In the genomic region with DNA sequence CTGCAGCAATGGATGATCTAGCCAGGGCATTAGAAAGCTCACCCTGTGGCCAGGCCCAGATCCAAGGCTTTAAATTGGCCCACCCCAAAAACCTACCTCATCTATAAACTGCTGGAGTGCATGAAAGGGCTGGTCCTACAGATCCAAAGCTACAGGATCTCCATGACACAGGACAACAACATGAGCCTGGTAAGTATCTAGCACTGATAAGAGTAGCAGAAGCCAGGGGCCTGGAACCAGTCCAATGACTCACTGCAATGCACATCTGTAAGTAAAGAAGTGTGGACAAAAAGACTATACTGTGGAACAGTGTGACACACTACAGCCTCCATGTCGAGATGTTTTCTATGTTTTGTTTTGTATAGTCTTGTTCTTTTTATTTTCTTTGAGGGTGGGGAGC, we compare ENCODE assay signal across 24 mouse cellular contexts. TPM values are rescaled to one million over a fixed set of nuclear protein-coding genes. Genes with fewer than 3 reads are reported as not detected.
DNase-seq lines count a peak whose midpoint lies in the region; ATAC-seq lines count a peak whose summit lies in the region.
"Had no signal": no experiment of that assay in that cellular context is flagged by ENCODE, and none has a peak within 500 bp of the region (broad histone marks: within the 10 kb centered on the region; RNA-seq: fewer than 3 reads in every experiment).

No protein-coding gene starts in this region.

- H3K4me2 ChIP-seq in heart, embryonic 11.5 days: no peak overlapping the region
- H3K4me2 ChIP-seq in liver, embryonic 16.5 days (ENCODE audit: low read depth, low read length): no peak overlapping the region
- H3K4me2 ChIP-seq: midbrain, embryonic 11.5 days; neural tube, embryonic 15.5 days had no signal

- H3K36me3 ChIP-seq in heart, embryonic 11.5 days (ENCODE audit: control insufficient read depth, insufficient read depth, low read length): no peaks in the 10 kb centered on the region; the same call in 1 of the 2 replicates
- no peaks in the 10 kb centered on the region for H3K36me3 ChIP-seq in liver, embryonic 16.5 days (ENCODE audit: control insufficient read depth, insufficient read depth)
- H3K36me3 ChIP-seq: neural tube, embryonic 15.5 days had no signal

- no peak overlapping the region; the same call in 1 of the 2 replicates for H3K27ac ChIP-seq in heart, embryonic 11.5 days (ENCODE audit: low read depth, low read length)
- H3K27ac ChIP-seq in liver, embryonic 16.5 days (ENCODE audit: low read length): no peak overlapping the region
- H3K27ac ChIP-seq: neural tube, embryonic 15.5 days had no signal

- H3K9me3 ChIP-seq in heart, embryonic 11.5 days (replicated peaks; ENCODE audit: control insufficient read depth, low read length): no peaks in the 10 kb centered on the region
- no peaks in the 10 kb centered on the region for H3K9me3 ChIP-seq in liver, embryonic 16.5 days (replicated peaks; ENCODE audit: control insufficient read depth, low read length)
- H3K9me3 ChIP-seq: neural tube, embryonic 15.5 days had no signal

- ATAC-seq in heart, embryonic 11.5 days (replicated peaks; ENCODE audit: insufficient number of reproducible peaks, low FRiP score, low TSS enrichment): peak; percentile 67; the same call in 1 of the 2 replicates
- peak; percentile 68 for ATAC-seq in liver, embryonic 16.5 days (ENCODE audit: low read depth)
- ATAC-seq: lung, postnatal 0 days had no signal

- no peak overlapping the region for H3K4me3 ChIP-seq in heart, embryonic 11.5 days (ENCODE audit: low read depth, low read length)
- no peak overlapping the region for H3K4me3 ChIP-seq in liver, embryonic 16.5 days (ENCODE audit: low read depth, low read length)
- H3K4me3 ChIP-seq: erythroblast, embryonic 14.5 days; neural tube, embryonic 15.5 days had no signal

- H3K4me1 ChIP-seq in heart, embryonic 11.5 days (ENCODE audit: control insufficient read depth, insufficient read depth, low read length): peaks cover 30% of the 10 kb centered on the region
- peaks cover 23% of the 10 kb centered on the region for H3K4me1 ChIP-seq in liver, embryonic 16.5 days (ENCODE audit: control insufficient read depth, low read depth, low read length)

- intact Hi-C loops in heart, postnatal 10 days (cut with DNase I): no loop called here

- no peak for DNase-seq in heart, postnatal 10 days
- peak; percentile 86 for DNase-seq in 3T3-L1 (ENCODE audit: low read depth, low spot score)
- DNase-seq in c-Kit-positive CD71-positive TER-119-negative erythroid progenitor cells, embryonic 14.5 days (ENCODE audit: low read depth): peak; percentile 41
- no peak for DNase-seq in frontal cortex, adult 2 months (ENCODE audit: extremely low spot score in 1 of 2, low spot score in 1 of 2)
- DNase-seq in lung, adult 18-20 months: no peak
- DNase-seq: cerebellum, postnatal 10 days; gastrocnemius, postnatal 14 days; heart, postnatal 36 days; retina, postnatal 1 day; thymus, postnatal 14 days had no signal

- H3K9ac ChIP-seq in heart, embryonic 11.5 days (ENCODE audit: low read depth, low read length): no peak overlapping the region
- H3K9ac ChIP-seq in liver, embryonic 16.5 days (ENCODE audit: low read depth, low read length): no peak overlapping the region
- H3K9ac ChIP-seq: neural tube, embryonic 15.5 days had no signal

- 34% methylated on average over 1 of the region's 1 CpGs for WGBS in heart, embryonic 11.5 days (ENCODE audit: insufficient replicate concordance)
- WGBS in liver, embryonic 16.5 days (ENCODE audit: insufficient replicate concordance): 40% methylated on average over 1 of the region's 1 CpGs

- no peaks in the 10 kb centered on the region for H3K27me3 ChIP-seq in heart, embryonic 11.5 days (ENCODE audit: control insufficient read depth, insufficient read depth, low read length)
- no peaks in the 10 kb centered on the region for H3K27me3 ChIP-seq in liver, embryonic 16.5 days (ENCODE audit: control insufficient read depth, insufficient read depth, low read depth, low read length)
- H3K27me3 ChIP-seq: neural tube, embryonic 15.5 days had no signal

RNA-seq across cellular contexts. Expression of a gene that starts 13.9 kb away (rescaled TPM):
- 30.6 and 31.8 TPM in 2 replicates for polyA plus RNA-seq in heart, embryonic 11.5 days (2014; fragmentation: Nextera tagmentation; extraction: Ambion mirVana)
- total RNA-seq in heart, postnatal 10 days (2021): 10 to 100 TPM; 30.2 to 30.4 TPM
- polyA plus RNA-seq in liver, embryonic 16.5 days (2015; fragmentation: Nextera tagmentation; extraction: Ambion mirVana): 13.9 and 14.1 TPM in 2 replicates
- 16.4 and 17.3 TPM in 2 replicates for polyA plus RNA-seq in frontal cortex, adult 2 months (2012; rRNA removed)

RNA-seq across cellular contexts. Expression of a gene that starts 45.7 kb away (rescaled TPM):
- not detected in 2 replicates for polyA plus RNA-seq in heart, embryonic 11.5 days (2014; fragmentation: Nextera tagmentation; extraction: Ambion mirVana)
- not detected for total RNA-seq in heart, postnatal 10 days (2021)
- polyA plus RNA-seq in liver, embryonic 16.5 days (2015; fragmentation: Nextera tagmentation; extraction: Ambion mirVana): not detected in 2 replicates
- polyA plus RNA-seq in frontal cortex, adult 2 months (2012; rRNA removed): not detected in 2 replicates
- total RNA-seq: adrenal gland, postnatal 36 days; gastrocnemius, postnatal 14 days; heart, postnatal 36 days; layer of hippocampus, adult 18-20 months; left cerebral cortex, adult 18-20 months had no signal
- polyA plus RNA-seq: C2C12; erythroblast, embryonic 14.5 days; kidney, embryonic 16.5 days; limb, embryonic 11.5 days; midbrain, embryonic 11.5 days; neural tube, embryonic 15.5 days; small intestine, adult 2 months; stomach, embryonic 16.5 days had no signal

Comparison
In these comparisons a context has a peak if more than half of its experiments do, and no peak if none do; other contexts are left out.
1. DNase-seq: peak in 3T3-L1 (single experiment) and c-Kit-positive CD71-positive TER-119-negative erythroid progenitor cells, embryonic 14.5 days (single experiment); none in heart, postnatal 10 days (0 of 2), frontal cortex, adult 2 months (0 of 2) and lung, adult 18-20 months (0 of 2).